Mouse (Mus musculus) megakaryocyte, embryonic 14.5 days (primary cell): ENCODE data around the gene Plxnc1.

Experiments
- FLI1 ChIP-seq: IDR thresholded peaks from 2 replicates; pipeline ENCODE4 v1.6.1; 2012; ENCODE audit warnings: low read length, inconsistent platforms, mixed read lengths
- GATA1 ChIP-seq: IDR thresholded peaks from 3 replicates; pipeline ENCODE4 v1.6.1; 2012; ENCODE audit warnings: mixed read lengths, low read length, inconsistent platforms, borderline replicate concordance

DNA sequence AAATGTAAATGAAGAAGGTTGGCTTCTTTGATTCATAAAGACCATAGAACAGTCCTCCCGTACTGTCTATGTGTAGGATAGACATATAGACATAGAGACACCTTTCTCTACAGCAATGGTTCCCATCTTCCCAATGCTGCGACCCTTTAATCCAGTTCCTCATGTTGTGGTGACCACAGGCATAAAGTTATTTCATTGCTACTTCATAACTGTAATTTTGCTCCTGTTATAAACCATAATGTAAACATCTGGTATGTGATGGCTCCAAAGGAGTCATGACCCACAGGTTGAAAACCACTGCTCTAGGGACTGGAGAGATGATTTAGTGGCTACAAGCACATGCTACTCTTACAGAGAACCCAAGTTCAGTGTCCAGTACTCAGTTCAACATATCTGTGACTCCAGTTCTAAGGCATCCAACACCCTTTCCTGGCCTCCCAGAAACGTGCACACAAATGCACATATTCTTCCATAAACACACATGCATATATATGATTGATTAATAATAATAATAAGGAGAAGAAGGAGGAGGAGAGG, 27.1 kb upstream of the Plxnc1 start:
- TF ChIP-seq FLI1 (no peak), GATA1 (no peak)
